Mouse (Mus musculus): ENCODE results near the gene Kcnh5.

GRCm38 (mm10) chr12:75170970-75171369 lies 6.2 kb downstream of the Kcnh5 start:
- TF ChIP-seq CTCF (IDR thresholded peaks at IDR 0.05; ENCODE audit: low read depth, low read length), result no peak
- TF ChIP-seq POLR2A (IDR thresholded peaks at IDR 0.05; ENCODE audit: extremely low read depth, insufficient read depth, low read length), result no peak
